Mouse (Mus musculus) cortical plate, adult 2 months (tissue): ENCODE measurements at regions not wholly inside any gene's neighbourhood (a gene's known extent, or its start where the extent isn't known, plus 50 kb on each side); places are given as distances from the start of the nearest gene placed in this dataset.

ENCODE experiments used
- CTCF ChIP-seq: fragments of 200-500 bp; IDR thresholded peaks from 2 replicates; pipeline ENCODE4 v1.5.1; 2011; ENCODE audit warnings: mild to moderate bottlenecking, control low read depth, low read length; ENCODE audit not compliant: insufficient read depth; ENCODE audit errors: extremely low read depth
- POLR2A ChIP-seq: fragments of 200-500 bp; IDR thresholded peaks from 2 replicates; pipeline ENCODE4 v1.6.1; 2011; ENCODE audit warnings: mild to moderate bottlenecking, low read length, control low read depth; ENCODE audit not compliant: insufficient read depth; ENCODE audit errors: extremely low read depth

GRCm38 (mm10) chr12:25180861-25181260 lies 83.9 kb upstream of the Id2 start:
- TF ChIP-seq POLR2A (no peak), CTCF (no peak)
